Mouse (Mus musculus): ENCODE results near the gene Brpf1. TPM values are rescaled to one million over a fixed set of nuclear protein-coding genes. Genes with fewer than 3 reads are reported as not detected.

The Brpf1 gene
- polyA plus RNA-seq, 1 experiment from 2014 or later = 26.4 TPM

DNA sequence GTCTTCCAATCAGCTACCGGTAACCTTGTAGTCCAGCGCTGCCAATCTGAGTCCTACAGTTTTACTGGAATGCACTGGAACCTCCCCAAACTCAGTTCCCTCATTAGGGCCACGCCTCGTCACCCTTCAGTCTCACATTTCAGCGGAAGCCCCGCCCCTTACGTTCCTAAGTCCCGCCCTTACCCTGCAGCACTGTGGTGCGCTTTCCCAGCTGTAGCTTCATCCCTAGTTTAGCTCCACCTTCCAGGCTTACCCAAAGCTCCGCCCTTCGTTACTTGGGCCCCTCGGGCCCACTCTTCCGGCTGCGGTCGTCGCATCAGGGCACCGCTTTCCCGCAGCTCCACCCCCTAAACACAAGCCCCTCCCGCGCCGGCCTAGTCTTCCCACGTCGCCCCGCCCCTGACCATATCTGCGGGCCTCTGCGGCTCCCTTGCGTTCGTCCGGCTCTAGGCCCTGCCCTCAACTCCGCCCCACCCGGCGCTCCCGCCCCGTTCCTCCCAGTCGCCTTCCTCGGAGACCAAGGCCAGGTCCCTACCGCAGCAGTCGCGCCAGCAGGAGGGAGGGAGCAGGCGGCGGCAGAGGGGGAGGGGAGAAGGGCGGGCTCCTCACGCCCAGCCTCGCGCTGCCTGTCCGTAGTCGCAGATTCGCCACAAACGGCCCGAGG, 483 bp upstream of the Brpf1 start:
- Histone ChIP-seq H3K9me3 (ENCODE audit: low read depth, low read length) (no peaks in the 10 kb centered on the region), H3K27ac (ENCODE audit: low read depth) (peak overlapping the region; percentile 99), H3K4me2 (peak overlapping the region; percentile 74), H3K9ac (peak overlapping the region; percentile 97), H3K4me1 (ENCODE audit: insufficient read depth) (peaks cover 4% of the 10 kb centered on the region; the same call in 1 of the 2 replicates), H3K4me3 (ENCODE audit: low read depth, low read length) (peak overlapping the region; percentile 94), H3K27me3 (ENCODE audit: insufficient read depth, low read length) (no peaks in the 10 kb centered on the region), H3K36me3 (ENCODE audit: insufficient read depth) (peaks cover 19% of the 10 kb centered on the region)
- ATAC-seq (ENCODE audit: insufficient read depth) (peak; percentile 99), DNase-seq (peak; percentile 99)
- TF ChIP-seq CTCF (IDR thresholded peaks at IDR 0.05; ENCODE audit: low read depth) = peak; percentile 9; the same call in 1 of the 2 replicates
- WGBS = under 1% methylated on average over 50 of the region's 50 CpGs

DNA sequence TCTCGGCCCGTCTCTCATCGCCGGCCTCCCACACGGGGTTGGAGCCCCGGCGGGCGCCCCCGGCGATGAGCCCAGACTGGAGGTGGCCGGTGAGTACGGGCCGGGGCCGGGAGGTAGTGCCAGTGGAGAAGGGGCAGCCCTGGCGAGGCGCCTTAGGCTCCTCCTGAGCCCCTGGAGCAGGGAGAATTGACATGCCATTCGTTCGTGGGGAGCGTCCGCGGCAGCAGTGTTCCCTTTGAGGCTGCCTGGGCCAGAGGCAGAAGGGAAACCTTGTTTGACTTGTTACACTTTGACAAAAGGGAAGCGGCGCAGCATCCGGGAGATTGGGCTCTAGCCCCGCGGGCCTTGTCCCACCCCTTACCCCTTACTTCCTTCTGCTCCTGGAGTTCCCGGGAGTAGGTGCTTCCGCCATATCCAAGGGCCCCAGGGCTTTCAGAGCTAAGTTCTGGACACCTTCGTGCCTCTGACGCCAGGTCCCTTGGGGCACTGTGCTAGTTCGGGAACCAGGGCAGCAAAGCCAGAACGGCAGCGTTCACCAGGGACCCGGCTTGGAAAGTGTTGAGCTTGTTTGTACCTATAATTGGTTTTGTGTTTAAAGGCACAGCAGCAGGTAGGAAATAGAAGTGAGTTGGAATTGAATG, 664 bp downstream of the Brpf1 start:
- Histone ChIP-seq H3K4me2 (peak overlapping the region; percentile 74), H3K36me3 (ENCODE audit: insufficient read depth) (peaks cover 27% of the 10 kb centered on the region), H3K9me3 (ENCODE audit: low read depth, low read length) (no peaks in the 10 kb centered on the region), H3K4me1 (ENCODE audit: insufficient read depth) (peaks cover 4% of the 10 kb centered on the region; the same call in 1 of the 2 replicates), H3K27me3 (ENCODE audit: insufficient read depth, low read length) (no peaks in the 10 kb centered on the region), H3K27ac (ENCODE audit: low read depth) (peak overlapping the region; percentile 99), H3K4me3 (ENCODE audit: low read depth, low read length) (peak overlapping the region; percentile 94), H3K9ac (peak overlapping the region; percentile 97)
- peak; percentile 51 for DNase-seq
- no peak for TF ChIP-seq CTCF (IDR thresholded peaks at IDR 0.05; ENCODE audit: low read depth)
- ATAC-seq (ENCODE audit: insufficient read depth) = no peak
- under 1% methylated on average over 34 of the region's 34 CpGs for WGBS

DNA sequence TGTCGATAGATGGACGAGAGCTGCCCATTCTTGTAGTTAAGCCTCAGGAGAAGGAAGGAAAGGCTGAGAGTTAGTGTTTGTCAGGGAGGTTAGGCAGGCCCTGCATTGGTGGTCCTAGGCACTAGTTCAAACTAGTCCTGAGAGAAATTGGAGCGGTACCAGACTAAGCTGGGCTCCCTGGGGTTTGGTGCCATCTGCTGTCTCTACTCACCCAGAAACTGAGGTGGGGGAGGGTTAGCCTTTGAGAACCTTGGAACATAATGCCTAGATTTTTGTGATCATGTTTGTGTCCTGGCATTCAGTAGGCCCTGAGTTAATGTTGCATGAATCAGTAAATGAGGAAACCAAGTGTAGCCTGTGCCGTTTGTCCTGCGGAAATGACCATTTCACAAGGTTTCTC, 1.2 kb downstream of the Brpf1 start:
- peak overlapping the region; percentile 97 for H3K9ac ChIP-seq
- peak overlapping the region; percentile 94 for H3K4me3 ChIP-seq (ENCODE audit: low read depth, low read length)
- TF ChIP-seq CTCF (IDR thresholded peaks at IDR 0.05; ENCODE audit: low read depth) = no peak; the same call in none of the 2 replicates
- H3K4me2 ChIP-seq = peak overlapping the region; percentile 74
- H3K27ac ChIP-seq (ENCODE audit: low read depth) = no peak overlapping the region
- ATAC-seq (ENCODE audit: insufficient read depth) (no peak), DNase-seq (peak; percentile 47)
- H3K36me3 ChIP-seq (ENCODE audit: insufficient read depth) = peaks cover 33% of the 10 kb centered on the region
- WGBS = 32% methylated on average over 5 of the region's 5 CpGs
- H3K9me3 ChIP-seq (ENCODE audit: low read depth, low read length) = no peaks in the 10 kb centered on the region
- H3K27me3 ChIP-seq (ENCODE audit: insufficient read depth, low read length) = no peaks in the 10 kb centered on the region
- peaks cover 4% of the 10 kb centered on the region; the same call in 1 of the 2 replicates for H3K4me1 ChIP-seq (ENCODE audit: insufficient read depth)

DNA sequence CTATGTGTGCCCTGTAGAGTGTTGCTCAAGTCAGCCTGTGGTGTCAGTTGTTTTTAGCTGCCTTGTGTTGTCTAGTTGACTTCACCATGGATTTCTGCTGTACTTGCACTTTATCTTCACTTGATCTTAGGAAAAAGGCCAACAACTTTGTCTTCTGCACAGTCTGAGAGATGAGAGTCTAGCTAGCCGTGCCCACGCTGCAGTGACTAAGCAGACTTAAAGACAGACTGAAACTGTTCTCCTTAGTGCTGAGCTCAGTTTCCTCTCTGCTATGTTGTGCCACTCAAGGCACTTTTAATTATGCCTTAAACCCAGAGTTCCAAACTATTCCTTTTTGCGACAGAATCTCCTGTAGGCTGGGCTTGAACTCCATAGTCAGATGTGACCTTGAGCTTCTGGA, 9.0 kb downstream of the Brpf1 start:
- Histone ChIP-seq H3K36me3 (ENCODE audit: insufficient read depth) (peaks cover 94% of the 10 kb centered on the region), H3K27me3 (ENCODE audit: insufficient read depth, low read length) (no peaks in the 10 kb centered on the region), H3K4me2 (no peak overlapping the region), H3K9ac (no peak overlapping the region), H3K9me3 (ENCODE audit: low read depth, low read length) (no peaks in the 10 kb centered on the region), H3K27ac (ENCODE audit: low read depth) (no peak overlapping the region), H3K4me3 (ENCODE audit: low read depth, low read length) (no peak overlapping the region), H3K4me1 (ENCODE audit: insufficient read depth) (no peaks in the 10 kb centered on the region)
- no peak for TF ChIP-seq CTCF (IDR thresholded peaks at IDR 0.05; ENCODE audit: low read depth)
- 91% methylated on average over 3 of the region's 3 CpGs for WGBS
- ATAC-seq (ENCODE audit: insufficient read depth) = no peak
- DNase-seq = no peak

DNA sequence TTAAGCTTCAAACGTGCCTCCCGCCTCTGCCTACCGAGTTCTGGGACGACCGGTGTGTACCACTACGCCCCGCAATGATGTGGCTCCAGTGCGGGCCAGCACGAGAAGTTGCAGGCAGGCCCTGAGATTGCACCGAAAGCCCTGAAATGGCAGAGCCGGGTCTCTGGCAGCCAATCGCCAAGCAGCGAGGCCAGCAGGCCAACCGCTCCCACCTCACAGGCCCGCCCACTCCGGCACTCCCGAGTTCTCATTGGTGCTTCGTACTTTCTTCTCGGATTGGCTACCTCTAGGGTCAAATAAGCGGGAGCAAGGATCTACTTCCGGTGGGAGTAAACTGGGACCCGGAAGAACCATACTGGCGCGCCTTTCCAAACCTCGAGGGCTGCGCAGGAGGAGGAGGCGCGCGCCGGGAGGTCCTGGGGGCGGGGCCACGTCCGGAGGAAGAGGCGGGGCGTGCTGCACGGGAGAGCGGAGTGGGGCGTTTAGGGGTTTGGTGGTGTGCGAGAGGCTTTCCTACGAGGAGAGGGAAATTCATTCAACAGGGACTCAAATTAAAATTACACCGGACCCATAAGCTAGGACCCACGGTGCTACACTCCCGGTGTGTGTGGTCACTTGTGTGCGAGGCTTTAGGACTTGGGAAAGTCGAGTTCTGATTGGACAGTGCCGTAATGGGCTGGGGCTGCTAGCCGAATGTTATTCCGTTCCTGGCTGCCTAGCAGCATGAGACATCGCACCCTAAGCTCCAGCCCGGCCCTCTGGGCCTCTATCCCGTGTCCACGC, 19.8 kb downstream of the Brpf1 start, which contains the start of gene Ogg1:
Ogg1 (plus strand) TSS at position 440 of the 783 bp plus-strand sequence.
- H3K4me1 ChIP-seq (ENCODE audit: insufficient read depth) = no peaks in the 10 kb centered on the region
- H3K9ac ChIP-seq = peak within 1 kb of the TSS; percentile 70
- peaks cover 51% of the 10 kb centered on the region for H3K36me3 ChIP-seq (ENCODE audit: insufficient read depth)
- under 1% methylated on average over 52 of the region's 52 CpGs for WGBS
- H3K27ac ChIP-seq (ENCODE audit: low read depth) = peak within 1 kb of the TSS; percentile 93
- H3K4me3 ChIP-seq (ENCODE audit: low read depth, low read length) = peak within 1 kb of the TSS; percentile 62
- H3K9me3 ChIP-seq (ENCODE audit: low read depth, low read length) = no peaks in the 10 kb centered on the region
- peak within 1 kb of the TSS; percentile 91 for H3K4me2 ChIP-seq
- DNase-seq = peak; percentile 99
- no peaks in the 10 kb centered on the region for H3K27me3 ChIP-seq (ENCODE audit: insufficient read depth, low read length)
- no peak for TF ChIP-seq CTCF (IDR thresholded peaks at IDR 0.05; ENCODE audit: low read depth)
- ATAC-seq (ENCODE audit: insufficient read depth) = peak; percentile 98

DNA sequence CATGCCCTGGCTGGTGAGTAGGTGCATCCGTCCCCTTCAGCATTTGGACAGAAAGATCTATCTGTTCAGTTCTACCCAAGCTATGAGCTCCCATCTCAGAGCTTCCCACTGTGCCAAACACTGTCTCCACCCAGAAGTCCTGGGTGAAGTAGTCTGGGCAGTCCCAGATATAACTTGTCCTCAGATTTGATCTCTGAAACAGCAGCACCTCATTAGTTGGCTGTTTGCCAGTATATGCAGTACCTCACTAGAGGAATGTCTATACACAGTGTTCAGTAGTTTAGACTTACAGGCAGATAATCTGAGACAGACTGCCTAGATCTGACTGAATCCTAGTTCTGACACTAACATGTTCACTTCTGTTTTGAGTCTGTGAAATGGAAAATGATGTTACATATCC, 22.5 kb downstream of the Brpf1 start:
- no peak for DNase-seq
- H3K9me3 ChIP-seq (ENCODE audit: low read depth, low read length) = no peaks in the 10 kb centered on the region
- TF ChIP-seq CTCF (IDR thresholded peaks at IDR 0.05; ENCODE audit: low read depth) = no peak
- H3K27me3 ChIP-seq (ENCODE audit: insufficient read depth, low read length) = no peaks in the 10 kb centered on the region
- peaks cover 42% of the 10 kb centered on the region for H3K36me3 ChIP-seq (ENCODE audit: insufficient read depth)
- H3K4me3 ChIP-seq (ENCODE audit: low read depth, low read length) = no peak overlapping the region
- H3K4me2 ChIP-seq = no peak overlapping the region
- H3K4me1 ChIP-seq (ENCODE audit: insufficient read depth) = peaks cover 5% of the 10 kb centered on the region; the same call in 1 of the 2 replicates
- 81% methylated on average over 1 of the region's 1 CpGs for WGBS
- H3K27ac ChIP-seq (ENCODE audit: low read depth) = no peak overlapping the region
- ATAC-seq (ENCODE audit: insufficient read depth) = no peak
- H3K9ac ChIP-seq = no peak overlapping the region
